Mouse (Mus musculus) olfactory bulb, adult 2 months (tissue): ENCODE data around the gene Atl1.

Experiments
- CTCF ChIP-seq: fragments of 200-500 bp; IDR thresholded peaks from 2 replicates; pipeline ENCODE4 v1.5.1; 2012; ENCODE audit warnings: low read depth, mild to moderate bottlenecking, low read length, moderate library complexity; ENCODE audit not compliant: insufficient read depth
- POLR2A ChIP-seq: fragments of 200-500 bp; IDR thresholded peaks from 2 replicates; pipeline ENCODE4 v1.6.1; 2012; ENCODE audit warnings: mild to moderate bottlenecking, low read depth, low read length, moderate library complexity; ENCODE audit not compliant: insufficient read depth

- TF ChIP-seq CTCF (no peak), POLR2A (no peak)
Measured at GRCm38 (mm10) chr12:69904991-69905390, 12.6 kb downstream of the Atl1 start.
